Mouse (Mus musculus) bone marrow, adult 2 months (tissue): ENCODE measurements around the gene Scarb1.

Experiments
- CTCF ChIP-seq: fragments of 200-500 bp; IDR thresholded peaks from 2 replicates; pipeline ENCODE4 v1.5.1; 2011; ENCODE audit warnings: low read length, control low read depth; ENCODE audit not compliant: control insufficient read depth, insufficient read depth
- POLR2A ChIP-seq: fragments of 200-500 bp; IDR thresholded peaks from 2 replicates; pipeline ENCODE4 v1.6.1; 2011; ENCODE audit warnings: low read depth, mild to moderate bottlenecking, control low read depth, low read length, borderline replicate concordance; ENCODE audit not compliant: control insufficient read depth

GRCm38 (mm10) chr5:125337012-125337411, 3.9 kb downstream of the Scarb1 start:
- TF ChIP-seq POLR2A: no peak
- no peak for TF ChIP-seq CTCF
